Mouse (Mus musculus): ENCODE measurements around the gene Gon4l. TPM values are rescaled to one million over a fixed set of nuclear protein-coding genes. Genes with fewer than 3 reads are reported as not detected.
"Not testable (repeated sequence)": the region's sequence is repeated elsewhere in the genome, so short reads cannot be mapped to it uniquely, and the experiment has no call there.

The Gon4l gene
- total and polyA plus RNA-seq, 3 experiments: 33.8 to 52.2 (median 35.0) TPM

DNA sequence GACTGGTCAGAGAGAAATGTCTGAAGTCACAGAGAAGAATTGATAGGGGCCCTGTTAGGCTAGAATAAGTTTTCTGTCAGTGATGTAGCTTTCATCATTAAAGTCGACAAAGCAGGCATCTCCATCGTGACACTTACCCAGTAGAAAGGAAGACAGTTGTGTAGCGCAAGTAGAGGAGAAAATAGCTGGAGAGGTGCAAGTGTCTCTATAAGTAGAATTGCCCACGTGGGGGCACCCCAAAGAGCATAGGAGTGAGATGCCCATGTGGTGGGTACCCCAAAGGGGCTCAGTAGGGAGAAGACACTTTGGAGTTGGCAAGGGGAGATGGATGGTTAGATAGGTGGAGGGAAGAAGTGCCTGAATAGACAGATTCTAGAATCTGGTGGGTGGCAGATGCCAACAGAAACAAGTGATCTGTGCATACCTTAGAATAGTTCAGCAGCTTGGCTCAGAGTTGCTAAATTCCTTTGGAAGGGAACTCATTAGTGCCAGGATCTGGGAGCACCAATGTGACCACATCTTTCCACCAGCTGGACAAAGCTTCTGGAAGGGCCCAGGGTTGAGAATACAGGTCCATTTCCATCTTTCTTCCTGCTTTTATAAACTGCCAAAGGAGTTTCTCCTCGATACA, 31.0 kb upstream of the Gon4l start:
- Histone ChIP-seq H3K27me3 (ENCODE audit: control insufficient read depth in 1 of 2, insufficient read depth in 2 of 2, low read length in 2 of 2) (no peaks in the 10 kb centered on the region), H3K9ac (ENCODE audit: control insufficient read depth, low read depth, low read length, poor library complexity, severe bottlenecking) (no peak overlapping the region), H3K27ac (ENCODE audit: control insufficient read depth, low read depth, low read length) (no peak overlapping the region), H3K79me2 (ENCODE audit: control insufficient read depth, insufficient read depth, low read length, poor library complexity) (no peaks in the 10 kb centered on the region), H3K9me3 (replicated peaks; ENCODE audit: insufficient read depth, low read length) (no peaks in the 10 kb centered on the region), H3K4me1 (ENCODE audit: control insufficient read depth in 1 of 2, insufficient read depth in 2 of 2, low read length in 2 of 2) (no peaks in the 10 kb centered on the region), H3K36me3 (ENCODE audit: control insufficient read depth in 1 of 2, insufficient read depth in 2 of 2, low read length in 2 of 2) (peaks cover 0 to 3% of the 10 kb centered on the region in 2 experiments; a peak in 3 of 4 replicates), H3K4me3 (ENCODE audit: control insufficient read depth in 1 of 2, insufficient read depth in 1 of 2, low read depth in 2 of 2, low read length in 2 of 2) (no peak overlapping the region)
- no peak for DNase-seq (ENCODE audit: low read depth, low spot score)
- TF ChIP-seq ZC3H11A (IDR thresholded peaks at IDR 0.05; ENCODE audit: low read depth, low read length): no peak
- no peak for TF ChIP-seq POLR2AphosphoS2 (IDR thresholded peaks at IDR 0.05; ENCODE audit: low read length)
- TF ChIP-seq ELF1 (IDR thresholded peaks at IDR 0.05; ENCODE audit: low read depth, low read length): no peak
- no peak for TF ChIP-seq BHLHE40 (IDR thresholded peaks at IDR 0.05; ENCODE audit: borderline replicate concordance, low read depth, low read length)

DNA sequence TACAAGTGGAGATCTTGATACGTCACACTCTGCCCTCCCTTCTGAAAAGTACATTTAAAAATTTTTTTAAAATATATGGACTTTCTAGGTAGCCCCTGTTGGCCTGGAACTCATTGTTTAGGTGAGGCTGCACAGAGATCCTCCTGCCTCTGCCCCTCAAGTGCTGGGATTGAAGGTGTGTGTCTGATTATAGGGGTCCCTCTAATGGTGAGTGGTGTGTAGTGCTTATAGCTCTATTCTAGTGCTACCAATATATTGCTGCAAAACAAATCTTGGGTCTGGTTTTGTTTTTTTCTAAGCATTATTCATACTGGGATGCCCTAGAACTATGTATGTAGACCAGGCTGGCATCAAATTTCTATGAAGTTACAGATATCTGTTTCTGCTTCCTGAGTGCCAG, 9.3 kb upstream of the Gon4l start:
- Histone ChIP-seq H3K9me3 (replicated peaks; ENCODE audit: insufficient read depth, low read length) (no peaks in the 10 kb centered on the region), H3K4me3 (ENCODE audit: control insufficient read depth in 1 of 2, insufficient read depth in 1 of 2, low read depth in 2 of 2, low read length in 2 of 2) (no peak overlapping the region), H3K9ac (ENCODE audit: control insufficient read depth, low read depth, low read length, poor library complexity, severe bottlenecking) (no peak overlapping the region), H3K27ac (ENCODE audit: control insufficient read depth, low read depth, low read length) (no peak overlapping the region), H3K27me3 (ENCODE audit: control insufficient read depth in 1 of 2, insufficient read depth in 2 of 2, low read length in 2 of 2) (no peaks in the 10 kb centered on the region), H3K36me3 (ENCODE audit: control insufficient read depth in 1 of 2, insufficient read depth in 2 of 2, low read length in 2 of 2) (no peaks in the 10 kb centered on the region), H3K79me2 (ENCODE audit: control insufficient read depth, insufficient read depth, low read length, poor library complexity) (no peaks in the 10 kb centered on the region), H3K4me1 (ENCODE audit: control insufficient read depth in 1 of 2, insufficient read depth in 2 of 2, low read length in 2 of 2) (no peaks in the 10 kb centered on the region)
- no peak for TF ChIP-seq RAD21 (IDR thresholded peaks at IDR 0.05; ENCODE audit: low read depth, low read length)
- TF ChIP-seq ZC3H11A (IDR thresholded peaks at IDR 0.05; ENCODE audit: low read depth, low read length): no peak
- TF ChIP-seq GATA1 (IDR thresholded peaks at IDR 0.05; ENCODE audit: low read depth, low read length): no peak
- no peak for TF ChIP-seq CTCF (IDR thresholded peaks at IDR 0.05 in 2 of 3, conservative IDR thresholded peaks at IDR 0.05 in 1 of 3; ENCODE audit: control insufficient read depth in 1 of 3, insufficient read depth in 1 of 3, low read depth in 2 of 3, low read length in 3 of 3, poor library complexity in 1 of 3, severe bottlenecking in 1 of 3)
- DNase-seq (ENCODE audit: low read depth, low spot score): no peak

DNA sequence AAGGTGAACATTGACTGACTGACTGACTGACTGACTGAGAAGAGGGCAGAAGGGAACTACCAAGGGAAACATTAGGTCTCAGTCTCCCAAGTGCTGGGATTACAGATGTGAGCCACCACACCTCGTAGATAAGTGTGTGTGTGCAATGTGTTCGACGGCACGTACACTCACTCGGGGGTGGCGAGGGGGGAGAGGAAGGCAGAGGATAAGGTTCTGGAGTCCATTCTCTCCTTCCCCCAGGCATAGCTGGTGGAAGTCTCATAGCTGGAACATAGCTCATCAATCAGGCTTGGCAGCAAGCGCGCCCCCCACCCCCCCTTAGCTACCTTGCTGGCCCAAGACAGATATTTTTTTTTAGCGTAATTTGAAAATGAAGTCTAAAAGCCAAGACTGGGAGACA, 7.8 kb upstream of the Gon4l start:
- Histone ChIP-seq H3K4me3 (ENCODE audit: control insufficient read depth in 1 of 2, insufficient read depth in 1 of 2, low read depth in 2 of 2, low read length in 2 of 2) (no peak overlapping the region), H3K9me3 (replicated peaks; ENCODE audit: insufficient read depth, low read length) (no peaks in the 10 kb centered on the region), H3K36me3 (ENCODE audit: control insufficient read depth in 1 of 2, insufficient read depth in 2 of 2, low read length in 2 of 2) (no peaks in the 10 kb centered on the region), H3K9ac (ENCODE audit: control insufficient read depth, low read depth, low read length, poor library complexity, severe bottlenecking) (no peak overlapping the region), H3K27me3 (ENCODE audit: control insufficient read depth in 1 of 2, insufficient read depth in 2 of 2, low read length in 2 of 2) (no peaks in the 10 kb centered on the region), H3K79me2 (ENCODE audit: control insufficient read depth, insufficient read depth, low read length, poor library complexity) (no peaks in the 10 kb centered on the region), H3K4me1 (ENCODE audit: control insufficient read depth in 1 of 2, insufficient read depth in 2 of 2, low read length in 2 of 2) (no peaks in the 10 kb centered on the region), H3K27ac (ENCODE audit: control insufficient read depth, low read depth, low read length) (no peak overlapping the region)
- no peak for TF ChIP-seq HCFC1 (IDR thresholded peaks at IDR 0.05; ENCODE audit: low read depth, low read length)
- TF ChIP-seq USF1 (IDR thresholded peaks at IDR 0.05; ENCODE audit: low read depth, low read length): no peak
- no peak for DNase-seq (ENCODE audit: low read depth, low spot score)

DNA sequence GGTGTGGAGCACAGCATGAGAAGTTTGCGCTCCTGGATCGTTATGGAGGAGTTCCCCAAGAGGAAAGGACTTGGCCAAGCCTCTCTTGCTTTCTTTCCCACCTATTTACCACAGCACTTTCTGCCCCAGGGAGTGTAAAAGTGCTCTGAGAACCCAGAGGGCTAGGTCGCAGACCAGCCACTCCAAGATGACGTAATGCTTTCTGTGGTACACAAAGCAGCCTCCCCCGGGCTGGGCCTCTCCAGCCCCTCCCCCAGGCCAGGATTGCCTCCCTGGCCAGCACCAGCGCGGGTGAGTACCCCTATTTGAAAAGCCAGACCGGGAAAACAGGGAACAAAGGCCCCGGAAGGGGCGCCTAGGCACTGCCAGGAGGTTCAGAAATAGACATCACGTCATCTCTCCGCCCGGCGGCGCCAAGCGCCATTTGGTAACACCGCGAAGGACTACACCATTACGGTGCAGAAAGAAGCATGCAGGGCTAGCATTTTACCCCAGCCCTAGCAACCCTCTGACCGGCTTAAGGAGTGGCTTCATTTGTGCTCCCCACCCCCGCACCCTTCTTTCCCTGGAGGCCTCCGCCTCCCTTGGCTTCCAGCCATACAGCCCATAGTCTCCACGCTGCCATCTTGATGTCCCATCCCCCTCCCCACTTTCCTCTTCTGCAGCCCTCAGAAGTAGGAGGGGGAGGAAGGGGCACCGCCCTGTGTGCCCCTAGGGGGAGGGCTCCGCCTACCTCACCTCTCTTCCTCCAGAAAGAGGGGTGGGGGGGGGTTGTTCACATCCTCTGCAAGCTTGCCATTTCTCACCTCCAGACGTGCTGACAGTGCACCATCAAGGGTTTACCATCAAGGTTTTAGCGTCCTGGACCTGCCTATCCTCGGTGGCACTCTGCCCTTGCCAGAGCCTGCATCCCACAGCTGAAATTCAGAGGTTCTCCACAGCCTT, 3.6 kb upstream of the Gon4l start:
- H3K27ac ChIP-seq (ENCODE audit: control insufficient read depth, low read depth, low read length); H3K9me3 ChIP-seq (replicated peaks; ENCODE audit: insufficient read depth, low read length); H3K27me3 ChIP-seq (ENCODE audit: control insufficient read depth in 1 of 2, insufficient read depth in 2 of 2, low read length in 2 of 2); H3K4me1 ChIP-seq (ENCODE audit: control insufficient read depth in 1 of 2, insufficient read depth in 2 of 2, low read length in 2 of 2); H3K79me2 ChIP-seq (ENCODE audit: control insufficient read depth, insufficient read depth, low read length, poor library complexity); H3K36me3 ChIP-seq (ENCODE audit: control insufficient read depth in 1 of 2, insufficient read depth in 2 of 2, low read length in 2 of 2); DNase-seq (ENCODE audit: low read depth, low spot score): not testable (repeated sequence)
- peak overlapping the region; percentile 35 to 37; a peak in 2 of 4 replicates for H3K4me3 ChIP-seq (ENCODE audit: control insufficient read depth in 1 of 2, insufficient read depth in 1 of 2, low read depth in 2 of 2, low read length in 2 of 2)
- H3K9ac ChIP-seq (ENCODE audit: control insufficient read depth, low read depth, low read length, poor library complexity, severe bottlenecking): peak overlapping the region; percentile 56

DNA sequence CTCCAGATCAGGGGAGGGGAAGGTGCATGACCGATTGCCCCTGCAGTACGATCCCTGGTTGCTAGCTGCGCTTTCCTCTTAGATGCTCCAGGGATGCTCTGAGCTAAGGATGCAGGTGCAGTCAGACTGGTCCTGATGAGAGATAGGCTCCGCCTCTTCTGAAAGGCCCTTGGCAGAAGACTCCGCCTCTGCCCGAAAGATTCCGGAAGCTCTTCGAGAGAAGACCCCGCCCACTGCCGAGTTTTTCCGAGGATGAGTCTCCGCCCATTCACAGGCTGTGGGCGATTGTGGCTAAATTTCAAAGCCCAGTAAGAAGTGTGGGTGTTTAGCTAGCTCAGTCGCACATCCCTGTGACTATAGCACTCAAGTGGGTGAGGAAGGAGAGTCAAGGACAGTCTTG, 2.6 kb upstream of the Gon4l start:
- H3K36me3 ChIP-seq (ENCODE audit: control insufficient read depth in 1 of 2, insufficient read depth in 2 of 2, low read length in 2 of 2); H3K27me3 ChIP-seq (ENCODE audit: control insufficient read depth in 1 of 2, insufficient read depth in 2 of 2, low read length in 2 of 2); DNase-seq (ENCODE audit: low read depth, low spot score); H3K79me2 ChIP-seq (ENCODE audit: control insufficient read depth, insufficient read depth, low read length, poor library complexity); H3K4me3 ChIP-seq (ENCODE audit: control insufficient read depth in 1 of 2, insufficient read depth in 1 of 2, low read depth in 2 of 2, low read length in 2 of 2); H3K4me1 ChIP-seq (ENCODE audit: control insufficient read depth in 1 of 2, insufficient read depth in 2 of 2, low read length in 2 of 2); H3K9ac ChIP-seq (ENCODE audit: control insufficient read depth, low read depth, low read length, poor library complexity, severe bottlenecking); H3K9me3 ChIP-seq (replicated peaks; ENCODE audit: insufficient read depth, low read length); H3K27ac ChIP-seq (ENCODE audit: control insufficient read depth, low read depth, low read length): not testable (repeated sequence)

All from MEL (cell line).